8 mouse cellular contexts compared by ENCODE assay signal in the genomic region with DNA sequence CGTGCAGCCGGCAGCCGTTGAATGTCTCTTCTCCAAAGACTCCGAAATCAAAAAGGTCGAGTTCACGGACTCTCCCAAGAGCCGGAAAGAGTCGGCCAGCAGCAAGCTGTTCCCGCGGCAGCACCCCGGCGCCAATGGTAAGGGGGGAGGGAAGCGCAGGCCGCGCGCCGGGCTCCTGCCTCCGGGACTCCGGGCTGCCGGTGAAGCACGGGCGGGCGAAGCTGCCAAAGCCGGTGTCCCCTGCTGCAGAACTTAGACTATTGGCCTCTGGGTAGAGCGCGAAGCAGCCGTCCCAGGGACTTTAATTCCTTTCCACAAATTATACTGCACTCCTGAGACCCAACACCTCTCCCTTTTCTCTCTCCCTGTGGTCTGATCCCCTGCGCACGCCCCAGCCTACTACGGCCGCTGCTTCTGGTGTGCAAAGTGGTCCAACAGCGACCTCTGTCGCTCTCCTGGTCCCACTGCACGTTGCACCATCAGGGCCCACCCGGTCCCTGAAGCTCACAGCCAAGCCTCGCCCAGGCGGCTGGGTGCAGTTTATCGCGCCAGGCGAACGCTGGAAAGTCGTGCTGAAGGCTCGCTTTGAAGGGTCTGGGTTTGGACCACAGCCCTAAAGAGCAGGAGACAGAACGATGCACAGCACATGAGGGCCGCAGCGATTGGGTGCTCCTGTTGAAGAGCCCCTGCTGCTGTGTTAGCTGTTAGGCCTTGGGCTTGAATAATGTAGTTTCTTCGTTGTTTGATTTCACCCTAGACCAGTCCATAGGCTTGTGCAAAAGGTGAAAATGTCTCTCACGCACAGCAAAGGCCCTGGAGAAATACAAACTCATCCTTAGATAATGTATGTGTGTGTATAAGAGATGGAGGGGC. TPM values are rescaled to one million over a fixed set of nuclear protein-coding genes. Genes with fewer than 3 reads are reported as not detected.
DNase-seq lines count a peak whose midpoint lies in the region; ATAC-seq and TF ChIP-seq lines count a peak whose summit lies in the region.

No protein-coding gene starts in this region.

- no peaks in the 10 kb centered on the region for H3K9me3 ChIP-seq in hindbrain, embryonic 12.5 days (replicated peaks)
- H3K9me3 ChIP-seq in stomach, embryonic 14.5 days (ENCODE audit: control insufficient read depth, low read depth, low read length), result no peaks in the 10 kb centered on the region

- CTCF ChIA-PET in Patski (lab: Charles Lee), result interaction anchor here (0.6 to 17.1 kb wide), 17 partner anchors 9 to 1115 kb away, joined by 3 to 345 read pairs (median 5); no protein-coding TSS in a partner anchor

- WGBS in bone marrow, adult 2 months, result 3% methylated on average over 48 of the region's 48 CpGs
- WGBS in hindbrain, embryonic 12.5 days, result under 1% methylated on average over 47 of the region's 48 CpGs
- 1% methylated on average over 48 of the region's 48 CpGs for WGBS in stomach, embryonic 14.5 days

- in situ Hi-C loops in Patski (cut with MboI; ENCODE audit: low pct_unique_long_range_greater_than_20kb), result loop anchor here (5.0 to 25.0 kb wide), 8 partner anchors 732 to 1367 kb away; partner anchors contain the start of gene Ap1ar

- POLR2A ChIA-PET in Patski (lab: Charles Lee), result interaction anchor here (0.6 to 23.8 kb wide), 7 partner anchors 15 to 864 kb away, joined by 3 to 623 read pairs (median 3); no protein-coding TSS in a partner anchor

- no peak overlapping the region for H3K27ac ChIP-seq in bone marrow, adult 2 months (ENCODE audit: control insufficient read depth, insufficient read depth, low read depth, low read length, poor library complexity)
- H3K27ac ChIP-seq in hindbrain, embryonic 12.5 days, result no peak overlapping the region
- no peak overlapping the region for H3K27ac ChIP-seq in stomach, embryonic 14.5 days (ENCODE audit: low read length)

- H3K9ac ChIP-seq in hindbrain, embryonic 12.5 days, result peak overlapping the region; percentile 38; the same call in 1 of the 2 replicates
- peak overlapping the region; percentile 21; the same call in 1 of the 2 replicates for H3K9ac ChIP-seq in stomach, embryonic 14.5 days (replicated peaks; ENCODE audit: low read depth, low read length)

- H3K4me2 ChIP-seq in hindbrain, embryonic 12.5 days (replicated peaks), result peak overlapping the region; percentile 82
- H3K4me2 ChIP-seq in stomach, embryonic 14.5 days (replicated peaks; ENCODE audit: low read depth, low read length), result peak overlapping the region; percentile 78

- peak; percentile 99 for DNase-seq in Patski (ENCODE audit: low read depth, low spot score)
- peak; percentile 78 to 80 for DNase-seq in left cerebral cortex, postnatal 25 days (ENCODE audit: low spot score in 2 of 2)
- DNase-seq in mesoderm, embryonic 11.5 days (ENCODE audit: low read depth, low spot score), result peak; percentile 96
- no peak for DNase-seq in cerebellum, adult 9-10 months

- no peaks in the 10 kb centered on the region for H3K27me3 ChIP-seq in Patski
- peaks cover 88% of the 10 kb centered on the region for H3K27me3 ChIP-seq in hindbrain, embryonic 12.5 days
- peaks cover 51% of the 10 kb centered on the region for H3K27me3 ChIP-seq in stomach, embryonic 14.5 days (ENCODE audit: control insufficient read depth, insufficient read depth, low read length)

- TF ChIP-seq POLR2A in bone marrow, adult 2 months (IDR thresholded peaks at IDR 0.05; ENCODE audit: borderline replicate concordance, control insufficient read depth, low read depth, low read length), result no peak

- peak; percentile 82 for ATAC-seq in Patski
- ATAC-seq in frontal cortex, adult (ENCODE audit: low TSS enrichment), result peak; percentile 98
- peak; percentile 97 for ATAC-seq in hindbrain, embryonic 12.5 days (ENCODE audit: low FRiP score)
- peak; percentile 92 for ATAC-seq in stomach, embryonic 14.5 days (ENCODE audit: insufficient number of reproducible peaks, insufficient read depth, low FRiP score, low read depth)

- intact Hi-C loops in left cerebral cortex, postnatal 25 days (cut with DNase I), result loop anchor here (1.0 to 10.0 kb wide), 3 partner anchors 856 to 1202 kb away; no protein-coding TSS in a partner anchor

- H3K4me1 ChIP-seq in bone marrow, adult 2 months (ENCODE audit: control insufficient read depth, insufficient read depth, low read length), result no peaks in the 10 kb centered on the region
- peaks cover 15% of the 10 kb centered on the region for H3K4me1 ChIP-seq in hindbrain, embryonic 12.5 days
- H3K4me1 ChIP-seq in stomach, embryonic 14.5 days (ENCODE audit: control insufficient read depth, insufficient read depth, low read length), result peaks cover 9% of the 10 kb centered on the region

- no peaks in the 10 kb centered on the region for H3K36me3 ChIP-seq in hindbrain, embryonic 12.5 days
- no peaks in the 10 kb centered on the region for H3K36me3 ChIP-seq in stomach, embryonic 14.5 days (ENCODE audit: control insufficient read depth, insufficient read depth, low read length)

- no peak for TF ChIP-seq CTCF in Patski (IDR thresholded peaks at IDR 0.05)
- peak; percentile 47; the same call in 1 of the 2 replicates for TF ChIP-seq CTCF in bone marrow, adult 2 months (IDR thresholded peaks at IDR 0.05; ENCODE audit: control insufficient read depth, insufficient read depth, low read length)

- H3K4me3 ChIP-seq in bone marrow, adult 2 months (replicated peaks; ENCODE audit: control insufficient read depth, low read depth, low read length), result no peak overlapping the region
- peak overlapping the region; percentile 37 for H3K4me3 ChIP-seq in hindbrain, embryonic 12.5 days
- peak overlapping the region; percentile 41 for H3K4me3 ChIP-seq in stomach, embryonic 14.5 days (ENCODE audit: low read depth, low read length)

RNA-seq across cellular contexts. Expression of gene Pitx2, which starts 5.0 kb away (rescaled TPM):
- 199 TPM for polyA plus RNA-seq in Patski (2021)
- not detected in 2 replicates for polyA plus RNA-seq in bone marrow, adult 2 months (2011; ENCODE audit: insufficient read depth, insufficient read length, low replicate concordance, missing spikeins)
- polyA plus RNA-seq in hindbrain, embryonic 12.5 days (2016; fragmentation: Nextera tagmentation; extraction: Ambion mirVana), result 6.5 and 8.3 TPM in 2 replicates
- 1 to 10 TPM in 1 of 2 experiments, not detected in 1; 1.3 TPM for total RNA-seq in left cerebral cortex, postnatal 25 days (2021)
- polyA plus RNA-seq in stomach, embryonic 14.5 days (2014; fragmentation: Nextera tagmentation; extraction: Ambion mirVana), result 24.2 and 24.7 TPM in 2 replicates
